Mouse (Mus musculus): Measurements from ENCODE around the gene Tubgcp4. TPM values are rescaled to one million over a fixed set of nuclear protein-coding genes. Genes with fewer than 3 reads are reported as not detected.
"Not testable (repeated sequence)": the region's sequence is repeated elsewhere in the genome, so short reads cannot be mapped to it uniquely, and the experiment has no call there.

Tubgcp4 gene
- 54.6 and 56.9 TPM in 2 replicates for polyA plus RNA-seq (2015; fragmentation: Nextera tagmentation; extraction: Ambion mirVana)

DNA sequence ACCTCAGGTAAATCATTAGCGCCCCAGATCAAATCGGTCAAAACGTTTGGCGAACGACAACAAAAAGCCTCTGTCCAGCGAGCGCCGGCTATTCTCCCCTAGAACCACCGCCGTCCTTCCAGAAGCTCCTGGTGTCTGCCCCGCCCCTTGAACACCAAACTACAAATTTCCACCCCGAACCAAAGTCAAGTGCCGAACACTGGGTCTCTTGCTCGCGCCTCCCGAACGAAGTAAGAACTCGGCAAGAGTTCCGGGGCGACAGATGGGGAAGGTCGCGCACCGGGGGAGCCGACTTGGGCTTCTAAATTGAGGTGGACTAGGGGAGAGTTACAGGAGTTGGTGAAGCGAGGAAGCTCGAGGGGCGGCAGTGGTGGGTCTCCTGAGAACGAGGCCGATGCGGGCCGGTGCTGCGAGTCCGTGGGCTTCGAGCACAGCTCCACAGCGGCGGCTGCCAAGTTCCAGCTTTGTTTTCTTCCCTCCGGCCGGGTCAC lies at the start of gene Tubgcp4:
Gene Tubgcp4 (plus strand): TSS at position 174 of the 491 bp plus-strand sequence.
- H3K4me3 ChIP-seq, result peak within 1 kb of the TSS; percentile 97
- H3K27ac ChIP-seq, result peak within 1 kb of the TSS; percentile 88
- H3K27me3 ChIP-seq (replicated peaks), result no peaks in the 10 kb centered on the region
- H3K4me1 ChIP-seq, result peaks cover 32% of the 10 kb centered on the region
- WGBS, result 0% methylated on average over 38 of the region's 38 CpGs
- peak; percentile 79 for ATAC-seq (replicated peaks)
- H3K36me3 ChIP-seq (replicated peaks), result peaks cover 13% of the 10 kb centered on the region; the same call in 1 of the 2 replicates
- peak within 1 kb of the TSS; percentile 77 for H3K9ac ChIP-seq
- no peaks in the 10 kb centered on the region for H3K9me3 ChIP-seq
- peak within 1 kb of the TSS; percentile 79 for H3K4me2 ChIP-seq

DNA sequence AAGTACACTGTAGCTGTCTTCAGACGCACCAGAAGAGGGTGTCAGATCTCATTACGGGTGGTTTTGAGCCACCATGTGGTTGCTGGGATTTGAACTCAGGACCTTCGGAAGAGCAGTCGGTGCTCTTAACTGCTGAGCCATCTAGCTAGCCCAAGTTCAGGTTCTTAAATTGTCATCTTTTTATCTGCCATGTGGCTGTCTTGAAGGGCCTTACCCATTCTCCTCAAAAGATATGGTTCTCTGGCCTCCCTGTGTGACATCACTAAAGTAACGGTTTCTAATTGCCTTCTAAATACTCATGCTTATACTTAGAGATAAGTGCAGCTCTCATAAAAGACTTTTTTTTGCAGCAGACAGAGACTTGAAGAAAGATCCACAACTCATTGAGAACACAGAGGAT lies 44.2 kb upstream of the Tubgcp4 start:
- H3K27me3 ChIP-seq (replicated peaks); H3K4me3 ChIP-seq; H3K27ac ChIP-seq; H3K4me2 ChIP-seq; H3K9me3 ChIP-seq; H3K36me3 ChIP-seq (replicated peaks); H3K9ac ChIP-seq; ATAC-seq (replicated peaks); H3K4me1 ChIP-seq: not testable (repeated sequence)
- WGBS, result 91% methylated on average over 5 of the region's 5 CpGs

DNA sequence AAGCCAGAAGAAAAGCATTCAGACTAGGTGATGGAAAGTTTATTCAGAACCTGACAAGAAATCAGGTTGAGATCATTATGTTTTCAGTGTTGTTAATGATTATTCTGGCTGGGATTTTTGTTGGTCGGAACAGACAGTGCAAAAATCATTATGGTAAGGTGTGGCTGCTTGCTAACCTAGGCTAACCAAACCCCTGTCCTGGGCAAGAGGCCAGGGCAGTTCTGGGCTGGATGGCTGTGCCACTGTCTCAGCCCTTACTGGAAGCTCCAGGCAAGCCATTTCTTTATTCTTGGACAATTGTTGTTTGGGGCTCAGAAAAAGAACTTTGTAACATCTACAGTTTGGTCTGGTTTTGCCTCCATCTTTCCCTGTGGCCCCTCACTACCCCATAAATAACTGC lies 42.9 kb upstream of the Tubgcp4 start:
- no peaks in the 10 kb centered on the region for H3K9me3 ChIP-seq
- WGBS, result 88% methylated on average over 1 of the region's 1 CpGs
- no peak overlapping the region for H3K4me2 ChIP-seq

DNA sequence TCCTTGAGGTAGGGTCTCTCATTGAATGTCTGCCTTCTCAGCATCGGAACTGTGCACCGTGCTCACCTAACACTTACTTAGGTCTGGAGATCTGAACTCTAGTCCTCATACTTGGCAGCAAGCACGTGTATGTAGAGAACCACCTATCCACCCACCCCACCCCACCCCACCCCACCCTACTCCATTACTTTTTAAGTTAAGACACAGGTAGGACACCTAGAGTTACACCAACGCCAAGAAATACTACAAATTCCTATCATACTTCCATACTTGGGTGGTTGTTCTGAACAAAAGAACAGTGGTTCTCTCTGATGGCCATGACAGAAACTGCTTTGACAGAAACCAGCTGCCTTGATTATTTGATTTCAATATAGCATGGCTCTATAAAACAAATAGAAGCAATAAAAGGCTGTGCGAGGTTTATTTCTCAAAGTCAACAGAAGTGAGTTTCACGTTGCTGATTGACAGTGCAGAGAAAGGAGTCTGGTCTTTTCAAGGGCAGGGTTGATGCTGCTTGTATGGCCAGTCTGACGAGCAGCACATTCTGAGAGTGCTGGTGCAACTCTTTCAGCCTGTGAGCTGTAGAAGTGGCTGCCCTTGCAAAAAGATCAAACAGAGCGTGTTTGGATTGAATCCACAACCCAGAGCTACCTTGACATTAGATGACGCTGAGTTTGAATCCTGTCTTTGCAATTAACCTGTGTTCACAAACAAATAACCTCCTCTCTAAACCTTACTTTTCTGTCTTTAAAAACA lies 41.4 kb upstream of the Tubgcp4 start:
- 71% methylated on average over 9 of the region's 9 CpGs for WGBS
- Histone ChIP-seq H3K36me3 (replicated peaks) (no peaks in the 10 kb centered on the region), H3K9me3 (no peaks in the 10 kb centered on the region), H3K4me3 (no peak overlapping the region), H3K27me3 (replicated peaks) (no peaks in the 10 kb centered on the region), H3K27ac (no peak overlapping the region), H3K4me1 (no peaks in the 10 kb centered on the region), H3K4me2 (no peak overlapping the region), H3K9ac (no peak overlapping the region)
- no peak for ATAC-seq (replicated peaks)

More for the DNA sequence above, 42.9 kb upstream of the Tubgcp4 start:
- Histone ChIP-seq H3K4me1 (no peaks in the 10 kb centered on the region), H3K36me3 (replicated peaks) (no peaks in the 10 kb centered on the region), H3K27ac (no peak overlapping the region), H3K4me3 (no peak overlapping the region), H3K9ac (no peak overlapping the region), H3K27me3 (replicated peaks) (no peaks in the 10 kb centered on the region)
- no peak for ATAC-seq (replicated peaks)

DNA sequence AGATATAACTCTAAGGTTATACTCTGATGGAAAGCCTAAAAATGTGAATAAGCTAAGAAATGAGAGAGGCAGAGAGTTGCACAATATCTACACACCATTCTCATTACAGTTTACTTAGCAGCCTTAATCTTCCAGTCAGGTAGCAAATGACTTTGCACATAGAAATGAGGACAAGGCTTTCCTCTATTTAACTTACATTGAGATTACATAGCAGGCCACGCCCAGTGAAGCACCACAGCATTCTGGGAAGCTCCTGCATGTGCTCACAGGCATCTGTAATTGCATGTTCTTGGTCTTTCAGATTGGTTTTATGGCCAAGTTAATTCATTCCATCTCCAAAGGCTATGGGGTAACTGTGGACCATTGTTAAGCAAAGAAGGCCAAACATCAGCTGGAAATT lies 37.6 kb upstream of the Tubgcp4 start:
- Histone ChIP-seq H3K27me3 (replicated peaks) (no peaks in the 10 kb centered on the region), H3K36me3 (replicated peaks) (no peaks in the 10 kb centered on the region), H3K4me2 (no peak overlapping the region), H3K4me3 (no peak overlapping the region), H3K9me3 (no peaks in the 10 kb centered on the region), H3K9ac (no peak overlapping the region), H3K27ac (no peak overlapping the region), H3K4me1 (peaks cover 7% of the 10 kb centered on the region)
- WGBS, result 81% methylated on average over 1 of the region's 1 CpGs
- no peak for ATAC-seq (replicated peaks)

DNA sequence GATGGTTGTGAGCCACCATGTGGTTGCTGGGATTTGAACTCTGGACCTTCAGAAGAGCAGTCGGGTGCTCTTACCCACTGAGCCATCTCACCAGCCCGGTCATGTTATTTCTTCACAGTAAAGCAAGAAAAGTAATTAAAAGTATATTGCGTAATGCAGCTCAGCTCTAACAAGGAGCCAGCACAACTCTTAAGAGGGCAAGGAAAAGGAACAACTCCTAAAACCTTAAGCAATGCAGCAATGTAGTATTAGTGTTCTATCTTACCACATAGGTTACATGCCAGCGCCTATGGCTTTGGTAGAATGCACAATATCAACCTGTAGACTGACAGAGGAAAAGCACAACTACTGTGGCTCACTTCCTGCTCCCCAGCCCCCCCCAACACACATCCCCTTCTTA lies 33.1 kb upstream of the Tubgcp4 start:
- no peaks in the 10 kb centered on the region for H3K9me3 ChIP-seq
- H3K4me2 ChIP-seq, result no peak overlapping the region
- H3K9ac ChIP-seq, result no peak overlapping the region
- no peak for ATAC-seq (replicated peaks)
- H3K27me3 ChIP-seq (replicated peaks), result no peaks in the 10 kb centered on the region
- no peak overlapping the region for H3K4me3 ChIP-seq
- H3K36me3 ChIP-seq (replicated peaks), result no peaks in the 10 kb centered on the region
- peaks cover 40% of the 10 kb centered on the region for H3K4me1 ChIP-seq
- no peak overlapping the region for H3K27ac ChIP-seq
- WGBS, result 98% methylated on average over 4 of the region's 4 CpGs

DNA sequence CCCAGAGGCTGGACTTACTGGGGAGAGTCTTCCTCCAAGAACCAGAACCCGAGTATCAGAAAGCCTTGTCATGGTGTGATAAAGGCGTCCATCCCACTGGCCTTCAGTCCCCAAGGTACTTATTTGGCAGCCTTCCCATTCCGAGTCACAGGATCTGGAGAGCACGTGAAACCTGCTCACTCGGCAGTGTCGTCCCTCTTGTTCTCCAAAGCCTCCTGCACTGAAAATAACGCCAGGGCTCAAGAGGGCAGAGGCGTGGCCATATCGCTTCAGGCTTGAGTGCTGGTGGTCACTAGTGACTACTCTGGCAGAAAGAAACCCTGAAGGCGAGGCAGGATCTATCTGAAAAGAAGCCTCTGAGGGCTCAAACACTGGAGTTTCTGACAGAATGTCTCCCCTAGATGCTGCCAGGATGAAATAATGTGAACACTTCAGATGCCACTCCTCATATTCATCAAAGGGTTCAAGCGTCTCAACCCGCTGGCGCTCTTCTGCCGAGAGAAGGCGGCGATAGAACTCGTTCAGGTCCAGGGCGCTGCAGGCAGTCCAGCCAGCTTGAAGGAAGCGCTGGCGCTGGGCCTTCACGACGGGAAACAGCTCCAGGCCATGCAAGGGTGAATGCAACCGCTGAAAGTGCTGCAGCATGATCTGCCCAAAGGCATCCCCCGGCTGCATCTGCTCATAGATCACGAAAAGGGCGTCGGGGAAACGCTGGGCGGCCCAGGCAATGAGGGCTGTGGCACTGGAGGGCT lies 31.0 kb upstream of the Tubgcp4 start:
- 43% methylated on average over 29 of the region's 29 CpGs for WGBS
- peak overlapping the region; percentile 84 for H3K4me2 ChIP-seq
- H3K9me3 ChIP-seq, result no peaks in the 10 kb centered on the region
- peak overlapping the region; percentile 99 for H3K27ac ChIP-seq
- H3K9ac ChIP-seq, result peak overlapping the region; percentile 91
- peaks cover 41% of the 10 kb centered on the region for H3K4me1 ChIP-seq
- peak overlapping the region; percentile 77 for H3K4me3 ChIP-seq
- H3K27me3 ChIP-seq (replicated peaks), result no peaks in the 10 kb centered on the region
- 0 out of 2 replicates have a peak, but pooled peaks cover 7% of the 10 kb centered on the region for H3K36me3 ChIP-seq (replicated peaks)
- no peak; the same call in 1 of the 2 replicates for ATAC-seq (replicated peaks)

DNA sequence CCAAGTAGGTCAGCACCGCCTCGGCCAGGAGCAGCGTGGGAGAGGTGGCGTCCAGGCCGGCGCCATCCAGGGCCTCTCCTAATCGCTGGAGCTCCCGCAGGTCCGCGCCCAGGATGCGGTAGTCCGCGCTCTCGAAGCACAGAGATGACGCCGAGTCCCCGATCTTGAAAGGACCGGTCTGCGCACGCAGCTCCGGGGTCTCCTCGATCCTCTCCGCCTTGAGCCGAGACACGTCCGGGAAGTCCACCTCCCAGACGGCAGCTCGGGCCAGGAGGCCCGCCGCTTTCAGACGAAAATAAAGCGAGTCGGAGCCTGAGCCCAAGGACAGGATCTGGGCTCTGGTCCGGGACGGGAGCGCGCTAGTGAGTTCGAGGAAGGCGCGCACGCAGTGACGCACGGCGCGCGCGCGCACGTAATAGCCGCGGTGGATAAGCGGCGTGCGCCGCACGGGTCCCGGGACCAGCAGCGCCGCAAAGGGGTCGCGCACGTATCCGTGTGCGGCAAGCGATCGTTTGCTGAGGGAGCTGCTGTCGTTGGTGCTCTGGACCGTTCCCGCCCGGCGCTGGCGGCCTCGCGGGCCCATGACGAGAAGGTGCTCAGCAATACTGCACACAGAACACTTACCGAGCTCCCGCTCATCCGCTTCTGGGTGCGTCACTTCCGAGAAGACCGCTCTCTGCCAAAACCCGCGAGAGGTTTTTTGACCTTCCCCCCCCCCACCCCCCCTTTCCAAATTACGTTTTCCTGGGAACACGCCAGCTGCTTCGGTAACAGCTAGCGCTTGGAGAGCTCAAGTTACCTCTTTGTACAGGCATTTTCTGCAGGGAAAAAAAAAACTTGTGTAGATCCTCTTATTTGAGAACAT lies 30.2 kb upstream of the Tubgcp4 start, which contains the start of the genes Adal and Lcmt2:
Gene Adal (plus strand): TSS at position 411 of the 865 bp plus-strand sequence.
Gene Lcmt2 (minus strand): TSS at position 636 of the 865 bp plus-strand sequence.
- 0 out of 2 replicates have a peak, but pooled peaks cover 7% of the 10 kb centered on the region for H3K36me3 ChIP-seq (replicated peaks)
- peak within 1 kb of the TSS; percentile 99 for H3K27ac ChIP-seq
- H3K4me2 ChIP-seq, result peak within 1 kb of the TSS; percentile 84
- peak; percentile 97 for ATAC-seq (replicated peaks)
- under 1% methylated on average over 87 of the region's 87 CpGs for WGBS
- peak within 1 kb of the TSS; percentile 91 for H3K9ac ChIP-seq
- H3K9me3 ChIP-seq, result no peaks in the 10 kb centered on the region
- peak within 1 kb of the TSS; percentile 77 for H3K4me3 ChIP-seq
- no peaks in the 10 kb centered on the region for H3K27me3 ChIP-seq (replicated peaks)
- H3K4me1 ChIP-seq, result peaks cover 41% of the 10 kb centered on the region

DNA sequence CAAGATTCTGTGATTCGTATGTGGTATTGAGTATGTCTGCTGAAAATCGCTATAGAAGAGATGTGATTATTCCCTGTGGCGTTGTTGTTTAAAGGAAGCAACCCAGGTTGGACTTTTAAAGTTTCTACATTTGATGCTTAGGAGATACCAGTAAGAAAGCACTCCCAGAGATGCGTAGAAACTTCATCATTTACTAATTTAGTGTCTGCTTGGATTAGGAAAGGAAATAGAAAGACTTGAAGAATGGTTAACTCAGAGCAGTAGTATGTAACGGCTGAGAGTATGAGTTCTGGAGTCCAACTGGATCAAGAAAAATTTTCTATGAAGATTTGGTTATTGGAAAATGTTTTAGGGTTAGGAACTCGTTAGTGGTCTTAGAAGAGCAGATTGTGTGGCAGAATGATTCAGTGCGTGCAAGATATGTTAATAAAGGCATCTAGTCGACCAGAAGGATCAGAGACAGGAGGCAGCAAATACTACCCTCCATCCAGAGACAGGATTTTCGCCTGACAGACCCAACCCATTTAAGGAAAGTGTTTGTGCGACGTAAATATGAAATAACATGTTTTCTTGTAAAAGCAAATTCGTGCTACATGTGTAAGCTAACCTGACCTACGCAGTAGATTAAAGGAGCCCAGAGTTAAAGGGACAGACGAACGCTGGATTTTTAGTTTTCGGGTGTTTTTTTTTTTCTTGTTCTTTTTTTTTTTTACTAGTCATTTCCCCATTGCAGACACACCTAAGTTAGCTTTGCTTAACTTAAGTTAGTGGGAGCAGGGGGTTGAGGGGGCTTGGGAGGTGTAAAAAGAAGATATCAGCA lies 29.0 kb upstream of the Tubgcp4 start:
- Histone ChIP-seq H3K4me1 (peaks cover 41% of the 10 kb centered on the region), H3K9ac (peak overlapping the region; percentile 91), H3K27me3 (replicated peaks) (no peaks in the 10 kb centered on the region), H3K4me2 (peak overlapping the region; percentile 84), H3K9me3 (no peaks in the 10 kb centered on the region), H3K36me3 (replicated peaks) (0 out of 2 replicates have a peak, but pooled peaks cover 10% of the 10 kb centered on the region), H3K27ac (peak overlapping the region; percentile 99), H3K4me3 (peak overlapping the region; percentile 77)
- 73% methylated on average over 16 of the region's 16 CpGs for WGBS
- no peak for ATAC-seq (replicated peaks)

DNA sequence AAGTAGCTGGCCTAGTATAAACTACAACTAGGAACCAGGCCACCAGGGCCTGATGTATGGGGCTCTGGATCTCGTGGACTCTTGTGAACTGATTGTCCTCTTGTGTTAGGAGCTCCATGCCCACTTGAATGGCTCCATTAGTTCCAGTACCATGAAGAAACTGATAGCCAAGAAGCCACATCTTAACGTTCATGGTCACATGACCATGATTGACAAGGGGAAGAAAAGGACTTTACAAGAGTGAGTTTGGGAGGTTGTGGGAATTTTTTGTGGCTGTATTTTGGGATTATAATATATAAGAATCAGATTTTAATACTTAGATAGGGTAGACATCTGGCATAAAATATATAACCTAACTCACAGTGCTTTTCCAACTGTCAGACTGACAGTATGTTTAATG lies 28.0 kb upstream of the Tubgcp4 start:
- Histone ChIP-seq H3K4me3 (no peak overlapping the region), H3K9ac (no peak overlapping the region), H3K9me3 (no peaks in the 10 kb centered on the region), H3K4me2 (no peak overlapping the region), H3K27ac (no peak overlapping the region), H3K4me1 (peaks cover 37% of the 10 kb centered on the region), H3K27me3 (replicated peaks) (no peaks in the 10 kb centered on the region), H3K36me3 (replicated peaks) (0 out of 2 replicates have a peak, but pooled peaks cover 12% of the 10 kb centered on the region)
- ATAC-seq (replicated peaks), result no peak
- 39% methylated on average over 2 of the region's 2 CpGs for WGBS

DNA sequence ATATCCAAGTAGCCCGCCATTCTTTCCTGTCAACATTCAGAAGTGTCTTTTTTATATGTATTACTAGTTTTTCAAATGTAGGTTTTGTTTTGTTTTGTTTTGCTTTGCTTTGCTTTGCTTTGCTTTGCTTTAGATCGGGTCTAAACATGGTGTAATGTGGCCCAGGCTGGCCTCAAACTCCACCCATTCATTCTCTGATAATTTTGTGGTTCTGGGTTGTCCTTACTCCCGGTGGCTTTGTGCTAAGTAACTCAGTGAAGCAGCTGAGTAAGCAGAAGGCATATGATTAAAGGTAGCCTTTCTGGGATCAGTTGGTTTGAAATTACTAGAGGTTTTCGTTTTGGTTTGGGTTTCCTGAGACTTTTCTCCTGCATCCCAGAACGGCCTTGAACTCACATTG lies 20.8 kb upstream of the Tubgcp4 start:
- Histone ChIP-seq H3K27me3 (replicated peaks) (no peaks in the 10 kb centered on the region), H3K4me1 (no peaks in the 10 kb centered on the region), H3K36me3 (replicated peaks) (peaks cover 30% of the 10 kb centered on the region; the same call in 1 of the 2 replicates), H3K27ac (no peak overlapping the region), H3K4me2 (no peak overlapping the region), H3K9me3 (no peaks in the 10 kb centered on the region), H3K4me3 (no peak overlapping the region), H3K9ac (no peak overlapping the region)
- no peak for ATAC-seq (replicated peaks)
- 90% methylated on average over 5 of the region's 5 CpGs for WGBS
